Mouse (Mus musculus): ENCODE data around the gene Chchd4. TPM values are rescaled to one million over a fixed set of nuclear protein-coding genes. Genes with fewer than 3 reads are reported as not detected.

The Chchd4 gene
- polyA plus RNA-seq (2014; fragmentation: Nextera tagmentation; extraction: Ambion mirVana): 24.6 and 28.3 TPM in 2 replicates

- H3K36me3 ChIP-seq (ENCODE audit: control insufficient read depth, insufficient read depth, low read length): peaks cover 7% of the 10 kb centered on the region; the same call in 1 of the 2 replicates
- H3K27ac ChIP-seq (ENCODE audit: low read depth, low read length): peak within 1 kb of the TSS; percentile 39; the same call in 1 of the 2 replicates
- H3K4me2 ChIP-seq (replicated peaks; ENCODE audit: low read depth, low read length): peak within 1 kb of the TSS; percentile 65
- peak; percentile 98 for ATAC-seq (ENCODE audit: low FRiP score)
- WGBS: under 1% methylated on average over 72 of the region's 74 CpGs
- H3K4me3 ChIP-seq (ENCODE audit: low read depth, low read length): peak within 1 kb of the TSS; percentile 80
- H3K9me3 ChIP-seq (ENCODE audit: control insufficient read depth, low read length): no peaks in the 10 kb centered on the region
- DNase-seq (ENCODE audit: low spot score): peak; percentile 100
- no peaks in the 10 kb centered on the region for H3K27me3 ChIP-seq (ENCODE audit: control insufficient read depth, insufficient read depth, low read length)
- peak within 1 kb of the TSS; percentile 79 for H3K9ac ChIP-seq (ENCODE audit: low read depth, low read length)
- H3K4me1 ChIP-seq (replicated peaks; ENCODE audit: control insufficient read depth, insufficient read depth, low read length): peaks cover 7% of the 10 kb centered on the region
These were observed at the start of gene Chchd4, which contains the start of gene Tmem43 for GRCm38 (mm10) chr6:91472868-91473804. TSS of gene Chchd4 (minus strand) at chr6:91473546. TSS of gene Tmem43 (plus strand) at chr6:91473703.

- H3K9me3 ChIP-seq (ENCODE audit: control insufficient read depth, low read length): no peaks in the 10 kb centered on the region
- no peaks in the 10 kb centered on the region for H3K4me1 ChIP-seq (replicated peaks; ENCODE audit: control insufficient read depth, insufficient read depth, low read length)
- WGBS: 98% methylated on average over 5 of the region's 5 CpGs
- no peak overlapping the region for H3K4me2 ChIP-seq (replicated peaks; ENCODE audit: low read depth, low read length)
- H3K27ac ChIP-seq (ENCODE audit: low read depth, low read length): no peak overlapping the region
- no peak for ATAC-seq (ENCODE audit: low FRiP score)
- no peak overlapping the region for H3K9ac ChIP-seq (ENCODE audit: low read depth, low read length)
- H3K27me3 ChIP-seq (ENCODE audit: control insufficient read depth, insufficient read depth, low read length): no peaks in the 10 kb centered on the region
- DNase-seq (ENCODE audit: low spot score): no peak
- no peak overlapping the region for H3K4me3 ChIP-seq (ENCODE audit: low read depth, low read length)
- 0 out of 2 replicates have a peak, but pooled peaks cover 6% of the 10 kb centered on the region for H3K36me3 ChIP-seq (ENCODE audit: control insufficient read depth, insufficient read depth, low read length)
These were observed 49.5 kb upstream of the Chchd4 start for GRCm38 (mm10) chr6:91522816-91523215.

- Histone ChIP-seq H3K9ac (ENCODE audit: low read depth, low read length) (no peak overlapping the region), H3K36me3 (ENCODE audit: control insufficient read depth, insufficient read depth, low read length) (0 out of 2 replicates have a peak, but pooled peaks cover 6% of the 10 kb centered on the region)
- no peak for ATAC-seq (ENCODE audit: low FRiP score)
These were observed 45.2 kb upstream of the Chchd4 start for GRCm38 (mm10) chr6:91518454-91519020.

GRCm38 (mm10) chr6:91515545-91516449 is 42.5 kb upstream of the Chchd4 start, which contains the start of the genes Xpc and Lsm3:
TSS of gene Xpc (minus strand) at chr6:91515888.
TSS of gene Lsm3 (plus strand) at chr6:91515928.
- DNase-seq (ENCODE audit: low spot score) (peak; percentile 99), ATAC-seq (ENCODE audit: low FRiP score) (peak; percentile 99)
- no peaks in the 10 kb centered on the region for H3K27me3 ChIP-seq (ENCODE audit: control insufficient read depth, insufficient read depth, low read length)
- H3K9me3 ChIP-seq (ENCODE audit: control insufficient read depth, low read length): no peaks in the 10 kb centered on the region
- 1% methylated on average over 80 of the region's 80 CpGs for WGBS
- H3K9ac ChIP-seq (ENCODE audit: low read depth, low read length): peak within 1 kb of the TSS; percentile 76
- peak within 1 kb of the TSS; percentile 68 for H3K4me2 ChIP-seq (replicated peaks; ENCODE audit: low read depth, low read length)
- no peak within 1 kb of the TSS for H3K27ac ChIP-seq (ENCODE audit: low read depth, low read length)
- peaks cover 3% of the 10 kb centered on the region; the same call in 1 of the 2 replicates for H3K4me1 ChIP-seq (replicated peaks; ENCODE audit: control insufficient read depth, insufficient read depth, low read length)
- peak within 1 kb of the TSS; percentile 78 for H3K4me3 ChIP-seq (ENCODE audit: low read depth, low read length)
- 0 out of 2 replicates have a peak, but pooled peaks cover 3% of the 10 kb centered on the region for H3K36me3 ChIP-seq (ENCODE audit: control insufficient read depth, insufficient read depth, low read length)

More at GRCm38 (mm10) chr6:91518454-91519020, 45.2 kb upstream of the Chchd4 start:
- no peak for DNase-seq (ENCODE audit: low spot score)
- Histone ChIP-seq H3K9me3 (ENCODE audit: control insufficient read depth, low read length) (no peaks in the 10 kb centered on the region), H3K4me2 (replicated peaks; ENCODE audit: low read depth, low read length) (no peak overlapping the region), H3K27me3 (ENCODE audit: control insufficient read depth, insufficient read depth, low read length) (no peaks in the 10 kb centered on the region), H3K4me1 (replicated peaks; ENCODE audit: control insufficient read depth, insufficient read depth, low read length) (peaks cover 3% of the 10 kb centered on the region; the same call in 1 of the 2 replicates), H3K27ac (ENCODE audit: low read depth, low read length) (no peak overlapping the region), H3K4me3 (ENCODE audit: low read depth, low read length) (no peak overlapping the region)
- WGBS: 94% methylated on average over 7 of the region's 7 CpGs

GRCm38 (mm10) chr6:91514737-91515362 is 41.5 kb upstream of the Chchd4 start:
- Histone ChIP-seq H3K36me3 (ENCODE audit: control insufficient read depth, insufficient read depth, low read length) (no peaks in the 10 kb centered on the region), H3K4me2 (replicated peaks; ENCODE audit: low read depth, low read length) (peak overlapping the region; percentile 68), H3K4me3 (ENCODE audit: low read depth, low read length) (peak overlapping the region; percentile 78), H3K9me3 (ENCODE audit: control insufficient read depth, low read length) (no peaks in the 10 kb centered on the region), H3K27ac (ENCODE audit: low read depth, low read length) (no peak overlapping the region), H3K4me1 (replicated peaks; ENCODE audit: control insufficient read depth, insufficient read depth, low read length) (peaks cover 3% of the 10 kb centered on the region; the same call in 1 of the 2 replicates), H3K27me3 (ENCODE audit: control insufficient read depth, insufficient read depth, low read length) (no peaks in the 10 kb centered on the region), H3K9ac (ENCODE audit: low read depth, low read length) (peak overlapping the region; percentile 64)
- DNase-seq (ENCODE audit: low spot score): no peak
- WGBS: 31% methylated on average over 10 of the region's 10 CpGs
- no peak for ATAC-seq (ENCODE audit: low FRiP score)

GRCm38 (mm10) chr6:91514135-91514534 is 40.8 kb upstream of the Chchd4 start:
- no peak overlapping the region for H3K4me2 ChIP-seq (replicated peaks; ENCODE audit: low read depth, low read length)
- H3K27ac ChIP-seq (ENCODE audit: low read depth, low read length): no peak overlapping the region
- ATAC-seq (ENCODE audit: low FRiP score): no peak
- H3K36me3 ChIP-seq (ENCODE audit: control insufficient read depth, insufficient read depth, low read length): no peaks in the 10 kb centered on the region
- no peak for DNase-seq (ENCODE audit: low spot score)
- no peaks in the 10 kb centered on the region for H3K9me3 ChIP-seq (ENCODE audit: control insufficient read depth, low read length)
- no peaks in the 10 kb centered on the region for H3K27me3 ChIP-seq (ENCODE audit: control insufficient read depth, insufficient read depth, low read length)
- peaks cover 3% of the 10 kb centered on the region; the same call in 1 of the 2 replicates for H3K4me1 ChIP-seq (replicated peaks; ENCODE audit: control insufficient read depth, insufficient read depth, low read length)
- H3K9ac ChIP-seq (ENCODE audit: low read depth, low read length): no peak overlapping the region
- no peak overlapping the region for H3K4me3 ChIP-seq (ENCODE audit: low read depth, low read length)

- Histone ChIP-seq H3K4me2 (replicated peaks; ENCODE audit: low read depth, low read length) (no peak overlapping the region), H3K4me3 (ENCODE audit: low read depth, low read length) (no peak overlapping the region), H3K9ac (ENCODE audit: low read depth, low read length) (no peak overlapping the region), H3K36me3 (ENCODE audit: control insufficient read depth, insufficient read depth, low read length) (no peaks in the 10 kb centered on the region), H3K4me1 (replicated peaks; ENCODE audit: control insufficient read depth, insufficient read depth, low read length) (no peaks in the 10 kb centered on the region), H3K27me3 (ENCODE audit: control insufficient read depth, insufficient read depth, low read length) (no peaks in the 10 kb centered on the region), H3K27ac (ENCODE audit: low read depth, low read length) (no peak overlapping the region), H3K9me3 (ENCODE audit: control insufficient read depth, low read length) (no peaks in the 10 kb centered on the region)
- 88% methylated on average over 10 of the region's 10 CpGs for WGBS
- DNase-seq (ENCODE audit: low spot score) (no peak), ATAC-seq (ENCODE audit: low FRiP score) (no peak)
These were observed 36.9 kb upstream of the Chchd4 start for GRCm38 (mm10) chr6:91510211-91510610.

All from hindbrain, embryonic 11.5 days (tissue).